In the genomic region with DNA sequence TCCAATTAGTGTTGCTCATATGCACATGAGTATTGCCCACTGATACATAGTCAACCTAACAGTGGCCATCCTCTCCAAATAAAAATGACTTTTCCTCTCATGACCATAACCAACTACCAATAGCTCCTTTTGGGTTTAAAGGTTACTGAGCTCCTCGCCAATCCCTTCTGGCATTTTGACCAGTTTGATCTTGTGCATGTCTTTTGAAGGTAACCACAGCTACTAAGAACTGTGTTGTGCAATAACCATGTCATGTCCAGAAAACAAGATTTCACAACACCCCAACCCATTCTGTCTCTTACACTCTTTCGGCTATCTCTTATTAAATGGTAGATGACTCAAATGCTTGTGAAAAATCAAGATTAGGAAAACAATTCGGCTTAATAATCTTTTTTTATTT, we compare ENCODE assay signal across 19 mouse cellular contexts. TPM values are rescaled to one million over a fixed set of nuclear protein-coding genes. Genes with fewer than 3 reads are reported as not detected.
"Had no signal": no experiment of that assay in that cellular context is flagged by ENCODE, and none has a peak within 500 bp of the region (broad histone marks: within the 10 kb centered on the region; RNA-seq: fewer than 3 reads in every experiment).

No protein-coding gene starts in this region.

- H3K9me3 ChIP-seq: limb, embryonic 10.5 days; liver, embryonic 12.5 days; lung, embryonic 15.5 days; megakaryocyte, embryonic 14.5 days; midbrain, embryonic 15.5 days; neural tube, embryonic 12.5 days had no signal

- H3K4me2 ChIP-seq: liver, embryonic 12.5 days; lung, embryonic 15.5 days; midbrain, embryonic 11.5 days; midbrain, embryonic 15.5 days; neural tube, embryonic 12.5 days had no signal

- DNase-seq: kidney, adult 18-20 months; lung, postnatal 14 days; right cerebral cortex, postnatal 4 days; spleen, adult 18-20 months; thymus, adult 18-20 months; thymus, postnatal 14 days had no signal

- H3K27me3 ChIP-seq: liver, embryonic 12.5 days; lung, embryonic 15.5 days; megakaryocyte, embryonic 14.5 days; midbrain, embryonic 15.5 days; neural tube, embryonic 12.5 days had no signal

- ATAC-seq: liver, embryonic 12.5 days; midbrain, embryonic 15.5 days had no signal

- H3K36me3 ChIP-seq: limb, embryonic 10.5 days; liver, embryonic 12.5 days; lung, embryonic 15.5 days; midbrain, embryonic 15.5 days; neural tube, embryonic 12.5 days had no signal

- H3K4me1 ChIP-seq: limb, embryonic 10.5 days; liver, embryonic 12.5 days; lung, embryonic 15.5 days; megakaryocyte, embryonic 14.5 days; neural tube, embryonic 12.5 days had no signal

- H3K4me3 ChIP-seq: left cerebral cortex, adult 2 months; limb, embryonic 10.5 days; liver, embryonic 12.5 days; lung, embryonic 15.5 days; megakaryocyte, embryonic 14.5 days; midbrain, embryonic 15.5 days; neural tube, embryonic 12.5 days had no signal

- H3K27ac ChIP-seq: left cerebral cortex, adult 2 months; limb, embryonic 10.5 days; liver, embryonic 12.5 days; lung, embryonic 15.5 days; macrophage; midbrain, embryonic 15.5 days; neural tube, embryonic 12.5 days had no signal

- H3K9ac ChIP-seq: liver, embryonic 12.5 days; lung, embryonic 15.5 days; midbrain, embryonic 15.5 days; neural tube, embryonic 12.5 days had no signal

RNA-seq across cellular contexts. Expression of a gene that starts 29.7 kb away (rescaled TPM):
- total RNA-seq: monocyte, adult 5-6 weeks had no signal
- polyA plus RNA-seq: macrophage had no signal

RNA-seq across cellular contexts. Expression of a gene that starts 38.0 kb away (rescaled TPM):
- total RNA-seq: monocyte, adult 5-6 weeks; neutrophil, adult 5-6 weeks had no signal
- polyA plus RNA-seq: large intestine, adult 2 months; liver, embryonic 12.5 days; liver, embryonic 16.5 days; macrophage had no signal
